Mouse (Mus musculus) E14TG2a.4 (cell line): ENCODE data around the gene Tmem106a.

Experiments
- CTCF ChIP-seq: conservative IDR thresholded peaks from 2 replicates; pipeline ENCODE4 v1.5.1; 2014; ENCODE audit warnings: low read length
- NANOG ChIP-seq: IDR thresholded peaks from 2 replicates; pipeline ENCODE4 v1.6.1; 2014; ENCODE audit warnings: borderline replicate concordance, low read length, mixed read lengths
- POU5F1 ChIP-seq: IDR thresholded peaks from 2 replicates; pipeline ENCODE4 v1.6.1; 2014; ENCODE audit warnings: low read length, borderline replicate concordance

DNA sequence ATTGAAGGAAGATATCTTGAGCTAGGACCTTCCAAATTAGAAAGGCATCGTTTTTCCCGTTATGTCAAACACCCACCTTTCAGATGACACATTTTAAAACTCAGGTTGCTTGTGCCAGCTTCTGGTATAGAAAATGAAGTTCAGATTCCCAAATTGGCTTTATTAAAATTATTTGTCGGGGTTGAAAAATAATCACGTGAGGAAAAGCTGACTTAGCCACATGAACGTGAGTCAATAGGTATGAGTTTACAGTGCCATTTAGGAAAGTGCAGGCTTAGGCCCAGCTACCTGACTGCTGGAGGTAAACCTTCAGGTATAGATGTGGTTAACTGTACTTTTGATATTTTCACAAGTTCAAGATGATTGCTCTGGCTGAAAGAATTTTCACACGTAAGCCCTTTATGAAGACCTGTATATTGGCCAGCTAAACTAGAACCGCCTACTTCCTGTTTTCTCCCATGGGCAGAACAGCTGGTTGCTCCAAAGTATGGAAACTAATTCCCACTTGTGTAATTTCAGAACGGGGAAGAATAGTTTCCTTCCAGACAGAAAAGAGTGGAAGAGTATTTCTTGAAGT, 28.6 kb upstream of the Tmem106a start:
- TF ChIP-seq CTCF, result no peak
- TF ChIP-seq POU5F1, result no peak
- TF ChIP-seq NANOG, result no peak
